Mouse (Mus musculus) small intestine, adult 2 months (tissue): Measurements from ENCODE around the gene Gm9918. TPM values are rescaled to one million over a fixed set of nuclear protein-coding genes. Genes with fewer than 3 reads are reported as not detected.

Source experiments
- H3K27ac ChIP-seq: fragments of 200-500 bp; 2 replicates; pipeline ENCODE4 v1.5.1; 2012; ENCODE audit warnings: low read depth, low read length, control low read depth, inconsistent platforms; ENCODE audit not compliant: insufficient read depth
- H3K27me3 ChIP-seq: fragments of 200-500 bp; 2 replicates; pipeline ENCODE4 v1.6.1; 2012; ENCODE audit warnings: mild to moderate bottlenecking, moderate library complexity, low read length, inconsistent platforms; ENCODE audit not compliant: control insufficient read depth, insufficient read depth
- H3K36me3 ChIP-seq: fragments of 200-500 bp; 2 replicates; pipeline ENCODE4 v1.6.1; 2012; ENCODE audit warnings: mild to moderate bottlenecking, low read length, control low read depth, inconsistent platforms; ENCODE audit not compliant: control insufficient read depth, insufficient read depth
- H3K4me1 ChIP-seq: fragments of 200-500 bp; 2 replicates; pipeline ENCODE4 v1.6.1; 2012; ENCODE audit warnings: low read length, inconsistent platforms, mixed read lengths; ENCODE audit not compliant: control insufficient read depth, insufficient read depth, insufficient read length
- H3K4me3 ChIP-seq: fragments of 200-500 bp; 2 replicates; pipeline ENCODE4 v1.5.1; 2012; ENCODE audit warnings: low read depth, mild to moderate bottlenecking, control low read depth, inconsistent platforms, low read length, moderate library complexity
- CTCF ChIP-seq: fragments of 200-500 bp; IDR thresholded peaks from 2 replicates; pipeline ENCODE4 v1.5.1; 2012; ENCODE audit warnings: low read depth, mild to moderate bottlenecking, control low read depth, inconsistent platforms, low read length, moderate library complexity, mixed read lengths; ENCODE audit not compliant: insufficient replicate concordance, insufficient read length; ENCODE audit errors: extremely low read depth
- POLR2A ChIP-seq: fragments of 200-500 bp; IDR thresholded peaks from 2 replicates; pipeline ENCODE4 v1.6.1; 2012; ENCODE audit warnings: low read depth, mild to moderate bottlenecking, control low read depth, inconsistent platforms, low read length, moderate library complexity
- WGBS: fragments of 180-500 bp; shearing (Covaris S2); methylation state at CpG from one replicate; pipeline ENCODE4 v1.1.7; 2018; 5-methylcytosine and 5-hydroxymethylcytosine counted together
- polyA plus RNA-seq: library from polyadenylated mRNA; depleted of rRNA; stranded (reverse); fragments of >200 nt; gene quantifications from 2 replicates; pipeline ENCODE4 v1.2.3, GENCODE M21; 2012

Gene Gm9918
- polyA plus RNA-seq, 1 experiment: not detected

DNA sequence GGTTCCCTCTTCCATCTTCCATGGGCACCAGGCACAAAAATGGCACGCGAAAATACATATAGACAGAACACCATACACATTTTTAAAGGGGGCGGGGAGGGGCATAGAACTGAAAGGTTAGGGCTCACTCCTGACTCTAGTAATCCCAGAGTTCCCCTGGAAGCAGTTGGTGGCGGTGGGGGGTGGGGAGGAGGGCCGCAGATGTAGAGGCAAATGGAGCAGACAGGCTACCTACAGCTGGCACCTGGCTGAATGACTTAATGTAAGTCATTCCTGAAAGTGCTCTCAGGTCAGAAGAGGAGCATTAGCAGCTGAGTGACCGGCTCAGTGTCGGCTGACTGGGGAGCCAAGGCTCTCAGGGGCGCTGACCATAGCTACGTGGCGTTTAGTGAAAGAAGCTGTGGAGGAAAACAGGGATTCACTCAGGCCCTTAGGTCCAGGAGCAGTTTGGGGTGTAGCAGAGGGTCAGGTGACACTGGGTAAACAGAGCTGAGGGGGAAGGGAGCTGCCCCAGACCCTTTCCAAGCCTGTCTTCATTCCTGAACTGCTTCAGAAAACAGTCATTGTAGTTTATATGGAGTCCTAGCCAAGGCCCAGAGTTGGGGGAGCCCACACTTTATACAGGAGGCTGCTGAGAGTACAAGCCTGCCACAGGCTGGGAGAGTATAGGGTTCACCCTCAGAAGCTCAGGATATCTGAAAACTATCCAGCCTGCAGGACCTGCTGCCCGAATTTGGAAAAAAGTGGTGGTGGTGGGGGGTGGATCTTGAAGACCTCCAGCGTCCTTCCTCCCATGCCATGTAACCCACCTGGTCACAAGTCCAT is 27.7 kb upstream of the Gm9918 start:
- Histone ChIP-seq H3K27me3 (no peaks in the 10 kb centered on the region), H3K36me3 (no peaks in the 10 kb centered on the region), H3K4me1 (peaks cover 13% of the 10 kb centered on the region), H3K27ac (no peak overlapping the region), H3K4me3 (peak overlapping the region; percentile 52; the same call in 1 of the 2 replicates)
- TF ChIP-seq CTCF: no peak
- no peak for TF ChIP-seq POLR2A
- WGBS: 75% methylated on average over 12 of the region's 12 CpGs

GRCm38 (mm10) chr15:102243229-102244190 is 26.9 kb upstream of the Gm9918 start:
- peaks cover 2% of the 10 kb centered on the region for H3K27me3 ChIP-seq
- peaks cover 15% of the 10 kb centered on the region for H3K4me1 ChIP-seq
- no peaks in the 10 kb centered on the region for H3K36me3 ChIP-seq
- peak overlapping the region; percentile 52 for H3K4me3 ChIP-seq
- WGBS: 22% methylated on average over 22 of the region's 22 CpGs
- H3K27ac ChIP-seq: peak overlapping the region; percentile 25; the same call in 1 of the 2 replicates
- no peak for TF ChIP-seq CTCF

GRCm38 (mm10) chr15:102244306-102245191 is 25.8 kb upstream of the Gm9918 start:
- Histone ChIP-seq H3K4me1 (peaks cover 15% of the 10 kb centered on the region), H3K4me3 (peak overlapping the region; percentile 33)

DNA sequence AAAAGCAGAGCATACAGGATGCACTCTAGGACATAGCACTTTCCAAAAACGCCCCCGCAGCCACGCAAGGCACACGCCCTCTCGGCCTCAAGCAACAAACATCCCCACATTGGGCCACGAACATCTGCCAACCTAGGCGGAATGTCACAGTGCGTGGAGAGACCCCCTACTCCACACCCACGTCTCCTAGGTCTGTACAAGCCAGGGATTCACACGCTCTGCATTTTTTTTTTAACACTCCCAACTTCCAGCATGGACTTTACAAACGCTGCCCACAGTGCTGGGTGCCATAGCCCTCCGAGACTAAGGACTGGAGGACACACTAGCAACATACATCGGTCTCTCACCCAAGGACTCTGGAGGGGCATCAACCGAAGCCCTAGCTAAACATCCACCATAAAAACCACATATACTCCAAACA is 24.9 kb upstream of the Gm9918 start:
- peak overlapping the region; percentile 85 for H3K4me3 ChIP-seq
- TF ChIP-seq POLR2A: no peak
- TF ChIP-seq CTCF: no peak
- H3K27ac ChIP-seq: peak overlapping the region; percentile 67
- peaks cover 15% of the 10 kb centered on the region for H3K4me1 ChIP-seq
- H3K36me3 ChIP-seq: no peaks in the 10 kb centered on the region
- peaks cover 4% of the 10 kb centered on the region for H3K27me3 ChIP-seq
- 17% methylated on average over 14 of the region's 14 CpGs for WGBS

More at GRCm38 (mm10) chr15:102244306-102245191, 25.8 kb upstream of the Gm9918 start:
- no peak for TF ChIP-seq POLR2A
- TF ChIP-seq CTCF: no peak
- Histone ChIP-seq H3K36me3 (no peaks in the 10 kb centered on the region), H3K27ac (peak overlapping the region; percentile 67; the same call in 1 of the 2 replicates), H3K27me3 (peaks cover 2% of the 10 kb centered on the region)
- 27% methylated on average over 17 of the region's 19 CpGs for WGBS

- Histone ChIP-seq H3K27me3 (peaks cover 6% of the 10 kb centered on the region), H3K27ac (peak overlapping the region; percentile 91), H3K36me3 (no peaks in the 10 kb centered on the region), H3K4me1 (peaks cover 15% of the 10 kb centered on the region), H3K4me3 (peak overlapping the region; percentile 85)
- WGBS: under 1% methylated on average over 41 of the region's 44 CpGs
- no peak for TF ChIP-seq CTCF
- TF ChIP-seq POLR2A: no peak
Observed at GRCm38 (mm10) chr15:102245891-102246741, 24.2 kb upstream of the Gm9918 start.

DNA sequence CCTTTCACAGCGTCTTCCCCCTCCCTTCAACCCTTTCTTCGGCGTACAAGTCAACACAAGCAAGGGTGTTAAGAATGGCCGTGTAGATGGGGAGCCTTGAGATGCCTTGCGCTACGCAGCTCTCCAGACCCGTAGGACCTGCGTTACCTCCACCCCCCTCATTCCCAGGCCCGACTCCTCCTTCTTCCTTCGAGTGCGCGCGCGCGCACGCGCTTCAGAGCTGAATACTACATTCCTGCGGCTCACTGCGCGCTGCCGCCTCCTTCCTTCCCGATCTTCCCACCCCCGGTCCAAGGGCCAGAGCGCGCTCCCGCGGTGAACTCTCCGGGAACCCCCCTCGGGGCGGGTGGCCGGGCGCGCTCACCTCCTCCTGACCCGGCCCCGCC is 23.5 kb upstream of the Gm9918 start:
- TF ChIP-seq CTCF (no peak), POLR2A (0 out of 2 replicates have a peak, but pooled peaks have one; percentile 47)
- Histone ChIP-seq H3K36me3 (no peaks in the 10 kb centered on the region), H3K27me3 (peaks cover 6% of the 10 kb centered on the region), H3K4me1 (peaks cover 15% of the 10 kb centered on the region), H3K4me3 (peak overlapping the region; percentile 85), H3K27ac (peak overlapping the region; percentile 91)
- WGBS: 0% methylated on average over 33 of the region's 35 CpGs
